Mouse (Mus musculus): ENCODE results near the gene Mthfd1. TPM values are rescaled to one million over a fixed set of nuclear protein-coding genes. Genes with fewer than 3 reads are reported as not detected.

Gene Mthfd1
- total and polyA plus RNA-seq, 2 experiments from 2014 or later, result 18.3 to 23.8 TPM

DNA sequence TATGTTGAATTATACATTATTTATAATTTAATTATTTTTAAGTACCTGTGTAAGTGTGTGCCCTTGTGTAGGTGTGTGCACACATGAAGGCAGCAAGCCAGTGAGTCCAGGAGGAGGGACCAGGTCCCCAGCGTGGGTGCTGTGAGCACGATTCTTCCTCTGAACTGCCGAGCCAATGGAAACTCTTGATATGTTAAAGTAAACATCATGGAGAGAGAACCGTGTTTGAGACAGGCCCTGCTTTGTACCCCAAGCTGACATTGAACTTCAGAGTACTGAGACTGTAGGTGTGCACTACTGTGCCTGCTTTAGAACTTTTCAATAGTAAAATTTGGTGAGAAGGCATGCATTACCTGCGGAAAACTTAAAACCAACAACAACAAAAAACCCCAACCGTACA is 16.4 kb downstream of the Mthfd1 start:
- Histone ChIP-seq H3K9me3 (replicated peaks; ENCODE audit: control insufficient read depth, low read length) (no peaks in the 10 kb centered on the region), H3K36me3 (replicated peaks; ENCODE audit: control insufficient read depth, insufficient read depth, low read length) (peaks cover 14% of the 10 kb centered on the region), H3K27ac (ENCODE audit: low read depth) (no peak overlapping the region), H3K27me3 (ENCODE audit: control insufficient read depth, insufficient read depth, low read length) (no peaks in the 10 kb centered on the region), H3K9ac (replicated peaks; ENCODE audit: low read depth, low read length) (no peak overlapping the region), H3K4me2 (ENCODE audit: low read depth, low read length) (no peak overlapping the region), H3K4me1 (ENCODE audit: control insufficient read depth, insufficient read depth) (no peaks in the 10 kb centered on the region), H3K4me3 (ENCODE audit: low read depth, low read length) (no peak overlapping the region)
- 82% methylated on average over 6 of the region's 6 CpGs for WGBS
- TF ChIP-seq EP300 (IDR thresholded peaks at IDR 0.05; ENCODE audit: low read depth), result no peak
- TF ChIP-seq CTCF (IDR thresholded peaks at IDR 0.05; ENCODE audit: low read depth), result no peak
- no peak for ATAC-seq (ENCODE audit: insufficient read depth, low read depth)
- no peak for DNase-seq (ENCODE audit: low spot score)

DNA sequence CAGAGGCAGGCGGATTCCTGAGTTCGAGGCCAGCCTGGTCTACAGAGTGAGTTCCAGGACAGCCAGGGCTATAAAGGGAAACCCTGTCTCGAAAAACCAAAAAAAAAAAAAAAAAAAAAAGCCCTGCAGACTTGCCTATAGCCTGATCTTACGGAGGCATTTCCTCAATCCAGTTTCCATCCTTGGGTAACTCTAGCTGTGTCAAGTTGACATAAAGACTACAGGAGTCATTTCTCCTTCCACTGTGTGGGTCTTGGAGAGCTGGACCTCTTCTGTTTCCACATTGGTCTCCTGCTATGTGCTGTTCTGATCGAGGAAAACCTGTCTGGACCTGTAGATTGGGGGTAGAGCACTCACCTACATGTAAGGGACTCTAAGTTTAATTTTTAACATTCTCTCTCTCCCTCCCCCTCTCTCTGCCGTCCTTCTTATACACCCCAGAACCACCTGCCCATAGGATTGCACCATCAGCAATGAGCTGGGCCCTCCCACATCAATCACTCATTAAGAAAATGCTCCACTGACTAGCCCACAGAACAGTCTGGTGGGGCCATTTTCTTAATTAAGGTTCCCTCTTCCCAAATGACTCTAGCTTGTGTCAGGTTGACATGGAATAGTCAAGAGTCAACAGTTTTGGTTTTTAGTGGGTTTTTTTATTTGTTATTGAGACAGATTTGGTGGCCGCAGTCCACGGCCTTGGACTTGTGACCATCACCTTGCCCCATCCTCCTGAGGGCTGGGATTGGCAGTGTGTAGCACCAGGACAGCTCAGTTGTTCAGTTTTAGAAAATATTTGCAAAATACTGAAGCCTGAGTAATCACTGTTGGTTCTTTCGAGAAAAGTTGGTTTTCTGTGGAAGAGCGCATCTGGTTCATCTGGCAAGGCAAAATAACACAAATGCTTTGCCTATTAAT is 17.8 kb downstream of the Mthfd1 start:
- Histone ChIP-seq H3K9ac (replicated peaks; ENCODE audit: low read depth, low read length) (no peak overlapping the region), H3K36me3 (replicated peaks; ENCODE audit: control insufficient read depth, insufficient read depth, low read length) (peaks cover 14% of the 10 kb centered on the region), H3K4me2 (ENCODE audit: low read depth, low read length) (no peak overlapping the region), H3K4me1 (ENCODE audit: control insufficient read depth, insufficient read depth) (no peaks in the 10 kb centered on the region), H3K9me3 (replicated peaks; ENCODE audit: control insufficient read depth, low read length) (no peaks in the 10 kb centered on the region), H3K27ac (ENCODE audit: low read depth) (no peak overlapping the region), H3K27me3 (ENCODE audit: control insufficient read depth, insufficient read depth, low read length) (no peaks in the 10 kb centered on the region), H3K4me3 (ENCODE audit: low read depth, low read length) (no peak overlapping the region)
- DNase-seq (ENCODE audit: low spot score) (no peak), ATAC-seq (ENCODE audit: insufficient read depth, low read depth) (no peak)
- TF ChIP-seq EP300 (IDR thresholded peaks at IDR 0.05; ENCODE audit: low read depth) (no peak), CTCF (IDR thresholded peaks at IDR 0.05; ENCODE audit: low read depth) (no peak)
- 90% methylated on average over 10 of the region's 10 CpGs for WGBS

DNA sequence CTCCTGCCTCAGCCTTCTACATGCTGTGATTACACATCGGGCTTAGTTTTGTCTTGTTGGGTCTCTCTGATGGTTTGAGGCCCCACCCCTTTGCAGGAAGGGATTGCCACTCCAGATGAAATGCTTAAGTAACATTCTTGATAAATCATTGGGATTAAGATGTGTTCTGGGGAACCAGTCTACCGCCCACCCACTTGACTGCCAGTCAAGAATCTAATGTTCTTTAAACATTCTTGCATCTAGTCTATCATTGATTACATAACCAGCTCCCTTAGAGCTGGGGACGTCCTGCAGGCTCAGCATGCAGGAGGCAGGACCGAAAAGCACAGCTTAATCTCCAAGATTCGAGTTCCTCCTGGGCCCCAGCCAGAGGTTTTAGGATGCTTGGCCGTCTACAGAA is 23.1 kb downstream of the Mthfd1 start:
- Histone ChIP-seq H3K9ac (replicated peaks; ENCODE audit: low read depth, low read length) (no peak overlapping the region), H3K27me3 (ENCODE audit: control insufficient read depth, insufficient read depth, low read length) (no peaks in the 10 kb centered on the region), H3K9me3 (replicated peaks; ENCODE audit: control insufficient read depth, low read length) (no peaks in the 10 kb centered on the region), H3K4me2 (ENCODE audit: low read depth, low read length) (no peak overlapping the region), H3K36me3 (replicated peaks; ENCODE audit: control insufficient read depth, insufficient read depth, low read length) (peaks cover 42% of the 10 kb centered on the region), H3K27ac (ENCODE audit: low read depth) (no peak overlapping the region), H3K4me1 (ENCODE audit: control insufficient read depth, insufficient read depth) (no peaks in the 10 kb centered on the region), H3K4me3 (ENCODE audit: low read depth, low read length) (no peak overlapping the region)
- DNase-seq (ENCODE audit: low spot score), result no peak
- 70% methylated on average over 6 of the region's 6 CpGs for WGBS
- ATAC-seq (ENCODE audit: insufficient read depth, low read depth), result no peak
- TF ChIP-seq CTCF (IDR thresholded peaks at IDR 0.05; ENCODE audit: low read depth), result no peak
- no peak for TF ChIP-seq EP300 (IDR thresholded peaks at IDR 0.05; ENCODE audit: low read depth)

DNA sequence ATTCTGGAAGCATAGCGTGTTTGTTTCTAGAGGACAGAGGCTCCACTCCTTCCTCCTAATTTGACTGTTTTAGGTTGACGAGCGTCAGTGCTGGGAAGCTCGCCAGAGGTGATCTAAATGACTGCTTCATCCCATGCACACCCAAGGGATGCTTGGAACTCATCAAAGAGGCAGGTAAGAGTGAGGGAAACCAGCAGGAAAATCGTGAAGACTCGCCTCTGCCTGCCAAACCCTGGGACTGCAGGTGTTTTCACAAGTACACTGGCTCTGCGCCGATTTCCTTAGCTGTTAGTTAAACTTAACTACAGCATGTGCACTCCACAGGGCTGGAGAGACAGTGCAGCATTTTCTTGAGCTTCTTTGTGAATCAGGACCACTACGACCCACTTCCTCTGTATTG is 25.5 kb downstream of the Mthfd1 start:
- ATAC-seq (ENCODE audit: insufficient read depth, low read depth) (no peak), DNase-seq (ENCODE audit: low spot score) (no peak)
- H3K27me3 ChIP-seq (ENCODE audit: control insufficient read depth, insufficient read depth, low read length), result no peaks in the 10 kb centered on the region
- no peaks in the 10 kb centered on the region for H3K9me3 ChIP-seq (replicated peaks; ENCODE audit: control insufficient read depth, low read length)
- no peaks in the 10 kb centered on the region for H3K4me1 ChIP-seq (ENCODE audit: control insufficient read depth, insufficient read depth)
- 71% methylated on average over 9 of the region's 9 CpGs for WGBS
- H3K9ac ChIP-seq (replicated peaks; ENCODE audit: low read depth, low read length), result no peak overlapping the region
- no peak overlapping the region for H3K4me2 ChIP-seq (ENCODE audit: low read depth, low read length)
- no peak overlapping the region for H3K27ac ChIP-seq (ENCODE audit: low read depth)
- peaks cover 56% of the 10 kb centered on the region for H3K36me3 ChIP-seq (replicated peaks; ENCODE audit: control insufficient read depth, insufficient read depth, low read length)
- no peak overlapping the region for H3K4me3 ChIP-seq (ENCODE audit: low read depth, low read length)
- TF ChIP-seq CTCF (IDR thresholded peaks at IDR 0.05; ENCODE audit: low read depth) (no peak), EP300 (IDR thresholded peaks at IDR 0.05; ENCODE audit: low read depth) (no peak)

- no peak overlapping the region for H3K4me3 ChIP-seq (ENCODE audit: low read depth, low read length)
- no peaks in the 10 kb centered on the region for H3K9me3 ChIP-seq (replicated peaks; ENCODE audit: control insufficient read depth, low read length)
- H3K27me3 ChIP-seq (ENCODE audit: control insufficient read depth, insufficient read depth, low read length), result no peaks in the 10 kb centered on the region
- TF ChIP-seq EP300 (IDR thresholded peaks at IDR 0.05; ENCODE audit: low read depth) (no peak), CTCF (IDR thresholded peaks at IDR 0.05; ENCODE audit: low read depth) (no peak)
- H3K4me1 ChIP-seq (ENCODE audit: control insufficient read depth, insufficient read depth), result no peaks in the 10 kb centered on the region
- H3K27ac ChIP-seq (ENCODE audit: low read depth), result no peak overlapping the region
- 79% methylated on average over 2 of the region's 2 CpGs for WGBS
- DNase-seq (ENCODE audit: low spot score), result no peak
- no peak overlapping the region for H3K9ac ChIP-seq (replicated peaks; ENCODE audit: low read depth, low read length)
- peaks cover 54% of the 10 kb centered on the region for H3K36me3 ChIP-seq (replicated peaks; ENCODE audit: control insufficient read depth, insufficient read depth, low read length)
- no peak overlapping the region for H3K4me2 ChIP-seq (ENCODE audit: low read depth, low read length)
- no peak for ATAC-seq (ENCODE audit: insufficient read depth, low read depth)
Observed at GRCm38 (mm10) chr12:76281111-76281660, 26.1 kb downstream of the Mthfd1 start.

All from heart, postnatal 0 days (tissue).